ENCODE assay signal across 8 mouse cellular contexts in the genomic region with DNA sequence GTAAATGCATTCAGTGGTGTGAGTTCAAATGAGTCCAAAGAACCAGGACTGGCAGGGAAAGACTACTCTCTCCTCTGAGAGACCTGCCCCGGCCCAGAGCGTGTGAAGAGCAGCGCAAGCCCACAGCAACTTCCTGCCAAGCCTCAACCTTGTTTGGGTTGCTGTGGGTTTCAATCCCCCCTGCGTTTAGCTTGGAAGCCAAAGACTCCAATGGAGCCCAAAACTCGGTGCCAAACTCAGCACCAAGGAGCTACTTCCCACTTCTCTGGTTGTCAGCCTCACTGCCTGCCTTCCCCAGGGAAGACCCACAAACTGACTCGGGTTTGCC.
DNase-seq lines count a peak whose midpoint lies in the region; ATAC-seq and TF ChIP-seq lines count a peak whose summit lies in the region.
"Had no signal": no experiment of that assay in that cellular context is flagged by ENCODE, and none has a peak within 500 bp of the region (broad histone marks: within the 10 kb centered on the region; RNA-seq: fewer than 3 reads in every experiment).

No protein-coding gene starts in this region.

- peak; percentile 9 for DNase-seq in ES-E14 (ENCODE audit: low read depth, low spot score)
- no peak for DNase-seq in embryonic facial prominence, embryonic 10.5 days (ENCODE audit: low spot score)
- DNase-seq in kidney, adult 2 months, result no peak
- DNase-seq in retina, postnatal 1 day, result no peak
- DNase-seq: cerebellum, adult 8-10 months had no signal

- peaks cover 0 to 2% of the 10 kb centered on the region in 2 experiments; a peak in 1 of 4 replicates for H3K4me1 ChIP-seq in ES-E14 (ENCODE audit: control insufficient read depth in 2 of 2, insufficient read depth in 2 of 2, low read length in 2 of 2, poor library complexity in 1 of 2)
- H3K4me1 ChIP-seq in embryonic facial prominence, embryonic 10.5 days, result peaks cover 46% of the 10 kb centered on the region
- H3K4me1 ChIP-seq in heart, embryonic 13.5 days, result peaks cover 20% of the 10 kb centered on the region
- H3K4me1 ChIP-seq in limb, embryonic 13.5 days, result peaks cover 36% of the 10 kb centered on the region
- H3K4me1 ChIP-seq in kidney, adult 2 months (ENCODE audit: control insufficient read depth, insufficient read depth, low read length), result no peaks in the 10 kb centered on the region

- no peak for TF ChIP-seq POLR2A in kidney, adult 2 months (IDR thresholded peaks at IDR 0.05; ENCODE audit: low read depth, low read length)

- whole genome bisulfite sequencing in embryonic facial prominence, embryonic 10.5 days, result 50% methylated on average over 6 of the region's 6 CpGs
- 64% methylated on average over 6 of the region's 6 CpGs for WGBS in heart, embryonic 13.5 days
- 51% methylated on average over 6 of the region's 6 CpGs for WGBS in limb, embryonic 13.5 days
- WGBS in kidney, adult 2 months, result 70% methylated on average over 6 of the region's 6 CpGs

- in situ Hi-C loops in ES-E14 (cut with MboI; ENCODE audit: low sequenced_read_pairs in 2 of 2, unreplicated experiment in 2 of 2), result no loop called here

- no peak overlapping the region for H3K9ac ChIP-seq in ES-E14 (ENCODE audit: insufficient read depth, low read depth, low read length, poor library complexity, severe bottlenecking)
- H3K9ac ChIP-seq in heart, embryonic 13.5 days, result no peak overlapping the region
- H3K9ac ChIP-seq in limb, embryonic 13.5 days, result no peak overlapping the region

- no peak overlapping the region for H3K27ac ChIP-seq in ES-E14 (ENCODE audit: insufficient read depth, low read depth, low read length, poor library complexity, severe bottlenecking)
- peak overlapping the region; percentile 89 for H3K27ac ChIP-seq in embryonic facial prominence, embryonic 10.5 days (replicated peaks)
- peak overlapping the region; percentile 66 for H3K27ac ChIP-seq in heart, embryonic 13.5 days (replicated peaks)
- H3K27ac ChIP-seq in limb, embryonic 13.5 days, result peak overlapping the region; percentile 82
- no peak overlapping the region for H3K27ac ChIP-seq in kidney, adult 2 months (ENCODE audit: insufficient read depth, low read depth, low read length)

- H3K27me3 ChIP-seq in embryonic facial prominence, embryonic 10.5 days (replicated peaks; ENCODE audit: low read depth, poor library complexity, severe bottlenecking), result no peaks in the 10 kb centered on the region
- no peaks in the 10 kb centered on the region for H3K27me3 ChIP-seq in heart, embryonic 13.5 days (replicated peaks)
- peaks cover 12% of the 10 kb centered on the region for H3K27me3 ChIP-seq in limb, embryonic 13.5 days
- H3K27me3 ChIP-seq in kidney, adult 2 months (replicated peaks; ENCODE audit: control insufficient read depth, insufficient read depth, low read length), result no peaks in the 10 kb centered on the region

- ATAC-seq in heart, embryonic 13.5 days (ENCODE audit: extremely low read depth, insufficient number of reproducible peaks, low FRiP score, low TSS enrichment), result no peak
- no peak for ATAC-seq in limb, embryonic 13.5 days (ENCODE audit: low FRiP score, low read depth)
- ATAC-seq in frontal cortex, adult (ENCODE audit: low TSS enrichment), result no peak

- H3K9me3 ChIP-seq in ES-E14 (ENCODE audit: control insufficient read depth, insufficient read depth, low read depth, low read length), result no peaks in the 10 kb centered on the region
- no peaks in the 10 kb centered on the region for H3K9me3 ChIP-seq in embryonic facial prominence, embryonic 10.5 days
- no peaks in the 10 kb centered on the region for H3K9me3 ChIP-seq in heart, embryonic 13.5 days
- H3K9me3 ChIP-seq in limb, embryonic 13.5 days, result no peaks in the 10 kb centered on the region

- no peaks in the 10 kb centered on the region for H3K36me3 ChIP-seq in ES-E14 (ENCODE audit: control insufficient read depth, insufficient read depth, low read length, poor library complexity, severe bottlenecking)
- no peaks in the 10 kb centered on the region for H3K36me3 ChIP-seq in embryonic facial prominence, embryonic 10.5 days (replicated peaks)
- H3K36me3 ChIP-seq in heart, embryonic 13.5 days, result no peaks in the 10 kb centered on the region
- no peaks in the 10 kb centered on the region for H3K36me3 ChIP-seq in limb, embryonic 13.5 days
- no peaks in the 10 kb centered on the region for H3K36me3 ChIP-seq in kidney, adult 2 months (ENCODE audit: control insufficient read depth, insufficient read depth, low read length)

- no peak for TF ChIP-seq CTCF in kidney, adult 2 months (conservative IDR thresholded peaks at IDR 0.05; ENCODE audit: insufficient read depth, insufficient read length, low read depth, low read length)

- peak overlapping the region in 1 of 2 experiments; percentile 1; a peak in 1 of 4 replicates for H3K4me3 ChIP-seq in ES-E14 (ENCODE audit: insufficient read depth in 1 of 2, low read depth in 1 of 2, low read length in 2 of 2, poor library complexity in 1 of 2, severe bottlenecking in 1 of 2)
- no peak overlapping the region for H3K4me3 ChIP-seq in embryonic facial prominence, embryonic 10.5 days
- H3K4me3 ChIP-seq in heart, embryonic 13.5 days, result no peak overlapping the region
- H3K4me3 ChIP-seq in limb, embryonic 13.5 days, result no peak overlapping the region
- no peak overlapping the region for H3K4me3 ChIP-seq in kidney, adult 2 months (ENCODE audit: insufficient read depth, low read depth, low read length)

- peak overlapping the region; percentile 6 for H3K4me2 ChIP-seq in heart, embryonic 13.5 days
- no peak overlapping the region; the same call in 1 of the 2 replicates for H3K4me2 ChIP-seq in limb, embryonic 13.5 days (replicated peaks)

TF ChIP-seq in ES-E14, 5 proteins besides CTCF, POLR2A, EP300 and RAD21:
- TF ChIP-seq HCFC1 (IDR thresholded peaks at IDR 0.05; ENCODE audit: borderline replicate concordance, insufficient read depth, low read length) (no peak), ZC3H11A (IDR thresholded peaks at IDR 0.05; ENCODE audit: borderline replicate concordance, low read depth, low read length) (no peak), ZNF384 (IDR thresholded peaks at IDR 0.05; ENCODE audit: low read depth, low read length) (no peak), CHD2 (IDR thresholded peaks at IDR 0.05; ENCODE audit: low read depth, low read length) (no peak), MAFK (IDR thresholded peaks at IDR 0.05; ENCODE audit: insufficient read depth, low read depth, low read length) (no peak)
TF ChIP-seq in ES-E14: peak in this region for 0.

Comparison
In these comparisons a context has a peak if more than half of its experiments do, and no peak if none do; other contexts are left out.
1. H3K27ac ChIP-seq: peak in embryonic facial prominence, embryonic 10.5 days (single experiment), heart, embryonic 13.5 days (single experiment) and limb, embryonic 13.5 days (single experiment); none in ES-E14 (single experiment) and kidney, adult 2 months (single experiment).